Mouse (Mus musculus) MEL (cell line): ENCODE data around the gene Ric8b. TPM values are rescaled to one million over a fixed set of nuclear protein-coding genes. Genes with fewer than 3 reads are reported as not detected.

ENCODE experiments used
- DNase-seq: peaks from one replicate; pipeline ENCODE4 v3.0.0; 2011; ENCODE audit warnings: low read depth, low spot score
- H3K27ac ChIP-seq: 2 replicates; pipeline ENCODE4 v1.5.1; 2012; ENCODE audit warnings: low read depth, mild to moderate bottlenecking, control low read depth, low read length, moderate library complexity; ENCODE audit not compliant: control insufficient read depth
- H3K27me3 ChIP-seq, 2 experiments: fragments of 150-350 bp in 1 of 2; sonication (generic) in 1 of 2; 2 replicates each; pipeline ENCODE4 v1.6.1; 2012; ENCODE audit warnings: low read length in 2 of 2, mild to moderate bottlenecking in 2 of 2, improper control_type of control experiment in 1 of 2, moderate library complexity in 1 of 2; ENCODE audit not compliant: insufficient read depth in 2 of 2, control insufficient read depth in 1 of 2
- H3K36me3 ChIP-seq, 2 experiments: 2 replicates each; pipeline ENCODE4 v1.6.1; 2012 to 2014; ENCODE audit warnings: low read length in 2 of 2, improper control_type of control experiment in 1 of 2, inconsistent platforms in 1 of 2, mild to moderate bottlenecking in 1 of 2; ENCODE audit not compliant: insufficient read depth in 2 of 2, control insufficient read depth in 1 of 2
- H3K4me1 ChIP-seq, 2 experiments: fragments of 150-350 bp in 1 of 2; sonication (generic) in 1 of 2; 2 replicates each; pipeline ENCODE4 v1.6.1; 2012; ENCODE audit warnings: low read length in 2 of 2, improper control_type of control experiment in 1 of 2, mild to moderate bottlenecking in 1 of 2; ENCODE audit not compliant: insufficient read depth in 2 of 2, control insufficient read depth in 1 of 2
- H3K4me3 ChIP-seq, 2 experiments: fragments of 150-350 bp in 1 of 2; sonication (generic) in 1 of 2; 2 replicates each; pipeline ENCODE4 v1.5.1; 2012; ENCODE audit warnings: low read depth in 2 of 2, low read length in 2 of 2, mild to moderate bottlenecking in 2 of 2, moderate library complexity in 2 of 2, control low read depth in 1 of 2, improper control_type of control experiment in 1 of 2; ENCODE audit not compliant: control insufficient read depth in 1 of 2, insufficient read depth in 1 of 2
- H3K79me2 ChIP-seq: 2 replicates; pipeline ENCODE4 v1.6.1; 2012; ENCODE audit warnings: mild to moderate bottlenecking, low read length, moderate library complexity; ENCODE audit not compliant: control insufficient read depth, poor library complexity, insufficient read depth
- H3K9ac ChIP-seq: 2 replicates; pipeline ENCODE4 v1.6.1; 2012; ENCODE audit warnings: low read depth, mild to moderate bottlenecking, control low read depth, low read length, moderate library complexity; ENCODE audit not compliant: control insufficient read depth, poor library complexity, severe bottlenecking
- H3K9me3 ChIP-seq: fragments of 150-350 bp; sonication (generic); replicated peaks from 2 replicates; pipeline ENCODE4 v1.6.1; 2012; ENCODE audit warnings: mild to moderate bottlenecking, low read length, improper control_type of control experiment, moderate library complexity; ENCODE audit not compliant: insufficient read depth
- CHD1 ChIP-seq: IDR thresholded peaks from 2 replicates; pipeline ENCODE4 v1.6.1; 2012; ENCODE audit warnings: low read depth, mild to moderate bottlenecking, inconsistent platforms, low read length, improper control_type of control experiment
- EP300 ChIP-seq, 2 experiments: IDR thresholded peaks; 2 replicates each; pipeline ENCODE4 v1.6.1; 2011; ENCODE audit warnings: improper control_type of control experiment in 2 of 2, low read length in 2 of 2, low read depth in 1 of 2, mild to moderate bottlenecking in 1 of 2
- ETS1 ChIP-seq: IDR thresholded peaks from 2 replicates; pipeline ENCODE4 v1.6.1; 2012; ENCODE audit warnings: low read depth, mild to moderate bottlenecking, inconsistent platforms, low read length, improper control_type of control experiment, moderate library complexity
- GABPA ChIP-seq: IDR thresholded peaks from 2 replicates; pipeline ENCODE4 v1.6.1; 2012; ENCODE audit warnings: low read depth, mild to moderate bottlenecking, inconsistent platforms, low read length, improper control_type of control experiment, moderate library complexity
- GATA1 ChIP-seq: IDR thresholded peaks from 2 replicates; pipeline ENCODE4 v1.6.1; 2011; ENCODE audit warnings: low read depth, low read length, improper control_type of control experiment
- HCFC1 ChIP-seq: IDR thresholded peaks from 2 replicates; pipeline ENCODE4 v1.6.1; 2012; ENCODE audit warnings: low read depth, mild to moderate bottlenecking, inconsistent platforms, low read length, improper control_type of control experiment, moderate library complexity
- JUND ChIP-seq: IDR thresholded peaks from 2 replicates; pipeline ENCODE4 v1.6.1; 2011; ENCODE audit warnings: low read depth, mild to moderate bottlenecking, improper control_type of control experiment, low read length
- MAFK ChIP-seq: IDR thresholded peaks from 2 replicates; pipeline ENCODE4 v1.6.1; 2011; ENCODE audit warnings: low read depth, mild to moderate bottlenecking, low read length, improper control_type of control experiment, borderline replicate concordance
- MAX ChIP-seq: IDR thresholded peaks from 2 replicates; pipeline ENCODE4 v1.6.1; 2011; ENCODE audit warnings: low read length, improper control_type of control experiment
- MAZ ChIP-seq: IDR thresholded peaks from 2 replicates; pipeline ENCODE4 v1.6.1; 2012; ENCODE audit warnings: low read depth, mild to moderate bottlenecking, inconsistent platforms, low read length, improper control_type of control experiment
- MEF2A ChIP-seq: IDR thresholded peaks from 2 replicates; pipeline ENCODE4 v1.6.1; 2014; ENCODE audit warnings: low read depth, mild to moderate bottlenecking, inconsistent platforms, low read length, improper control_type of control experiment; ENCODE audit not compliant: poor library complexity, insufficient replicate concordance, severe bottlenecking; ENCODE audit errors: extremely low read depth
- NELFE ChIP-seq: IDR thresholded peaks from 2 replicates; pipeline ENCODE4 v1.6.1; 2011; ENCODE audit warnings: low read depth, low read length, improper control_type of control experiment
- NRF1 ChIP-seq: IDR thresholded peaks from 2 replicates; pipeline ENCODE4 v1.6.1; 2014; ENCODE audit warnings: low read depth, mild to moderate bottlenecking, inconsistent platforms, low read length, improper control_type of control experiment, moderate library complexity; ENCODE audit not compliant: poor library complexity, insufficient read depth, severe bottlenecking
- RCOR1 ChIP-seq: IDR thresholded peaks from 2 replicates; pipeline ENCODE4 v1.6.1; 2012; ENCODE audit warnings: low read depth, mild to moderate bottlenecking, inconsistent platforms, low read length, improper control_type of control experiment
- TAL1 ChIP-seq: IDR thresholded peaks from 2 replicates; pipeline ENCODE4 v1.6.1; 2012; ENCODE audit warnings: mild to moderate bottlenecking, inconsistent platforms, low read length, moderate library complexity, mixed read lengths
- TCF12 ChIP-seq: IDR thresholded peaks from 2 replicates; pipeline ENCODE4 v1.6.1; 2014; ENCODE audit warnings: low read depth, mild to moderate bottlenecking, inconsistent platforms, low read length, improper control_type of control experiment, moderate library complexity
- ZC3H11A ChIP-seq: IDR thresholded peaks from 2 replicates; pipeline ENCODE4 v1.6.1; 2012; ENCODE audit warnings: low read depth, mild to moderate bottlenecking, inconsistent platforms, low read length, improper control_type of control experiment
- ZNF384 ChIP-seq: IDR thresholded peaks from 2 replicates; pipeline ENCODE4 v1.6.1; 2012; ENCODE audit warnings: low read depth, mild to moderate bottlenecking, inconsistent platforms, low read length, improper control_type of control experiment
- polyA plus RNA-seq, 2 experiments: library from polyadenylated mRNA; stranded (reverse) in 1 of 2; unstranded in 1 of 2; fragments of >175 nt in 1 of 2; fragments of >200 nt in 1 of 2; gene quantifications; 2 replicates each; pipeline versions ENCODE4 v1.2.1 to v1.2.4; 2012; ENCODE audit warnings: low replicate concordance in 2 of 2, low read depth in 1 of 2; ENCODE audit not compliant: insufficient read length in 2 of 2, insufficient read depth in 1 of 2, missing spikeins in 1 of 2
- total RNA-seq: library from RNA; depleted of rRNA; stranded (reverse); fragments of 300-350 nt; gene quantifications from 2 replicates; pipeline ENCODE4 v1.2.3, GENCODE M21; 2012

The Ric8b gene
- total and polyA plus RNA-seq, 3 experiments = 6.3 to 8.6 TPM; not detected in 1

GRCm38 (mm10) chr10:84896941-84897930 lies 20.2 kb upstream of the Ric8b start:
- TF ChIP-seq CHD1 (no peak), NRF1 (0 out of 2 replicates have a peak, but pooled peaks have one; percentile 15), JUND (no peak), NELFE (no peak), ETS1 (no peak), ZNF384 (no peak)
- H3K36me3 ChIP-seq = peaks cover 0 to 18% of the 10 kb centered on the region in 2 experiments; a peak in 2 of 4 replicates
- H3K4me3 ChIP-seq = no peak overlapping the region; a peak in 1 of 4 replicates
- no peaks in the 10 kb centered on the region for H3K27me3 ChIP-seq
- no peaks in the 10 kb centered on the region for H3K79me2 ChIP-seq
- peak; percentile 50 for DNase-seq
- no peaks in the 10 kb centered on the region for H3K9me3 ChIP-seq
- H3K27ac ChIP-seq = peak overlapping the region; percentile 18
- peaks cover 0 to 23% of the 10 kb centered on the region in 2 experiments; a peak in 2 of 4 replicates for H3K4me1 ChIP-seq
- H3K9ac ChIP-seq = peak overlapping the region; percentile 2; the same call in 1 of the 2 replicates

- peaks cover 0 to 27% of the 10 kb centered on the region in 2 experiments; a peak in 3 of 4 replicates for H3K4me1 ChIP-seq
- TF ChIP-seq TCF12 (peak; percentile 84), MEF2A (peak; percentile 77; the same call in 1 of the 2 replicates), MAFK (peak; percentile 40; the same call in 1 of the 2 replicates), EP300 (IDR thresholded peaks at IDR 0.05; ENCODE audit: low read depth in 1 of 2, low read length in 2 of 2) (peak; percentile 74 to 84), ETS1 (peak; percentile 87), MAZ (no peak), MAX (no peak; the same call in 1 of the 2 replicates), HCFC1 (0 out of 2 replicates have a peak, but pooled peaks have one; percentile 25), TAL1 (peak; percentile 73), GATA1 (peak; percentile 74), RCOR1 (peak; percentile 52; the same call in 1 of the 2 replicates), NRF1 (no peak), ZC3H11A (no peak), GABPA (no peak)
- peak overlapping the region; percentile 53 for H3K27ac ChIP-seq
- H3K36me3 ChIP-seq = peaks cover 0 to 22% of the 10 kb centered on the region in 2 experiments; a peak in 2 of 4 replicates
- no peaks in the 10 kb centered on the region for H3K79me2 ChIP-seq
- H3K9ac ChIP-seq = peak overlapping the region; percentile 2; the same call in 1 of the 2 replicates
- H3K27me3 ChIP-seq = no peaks in the 10 kb centered on the region
- H3K9me3 ChIP-seq = no peaks in the 10 kb centered on the region
- DNase-seq = peak; percentile 67
- peak overlapping the region in 1 of 2 experiments; percentile 20; a peak in 1 of 4 replicates for H3K4me3 ChIP-seq
Observed at GRCm38 (mm10) chr10:84898144-84898979, 19.1 kb upstream of the Ric8b start.
